Comparison of ENCODE assay signal across 8 mouse cellular contexts in genomic region chr9:110880772-110881171, GRCm38 (mm10). TPM values are rescaled to one million over a fixed set of nuclear protein-coding genes. Genes with fewer than 3 reads are reported as not detected.
A peak's percentile ranks its signal among the peaks of the same experiment; 100 is the strongest.
DNase-seq lines count a peak whose midpoint lies in the region; ATAC-seq lines count a peak whose summit lies in the region.

No protein-coding gene starts in this region.

- H3K9me3 ChIP-seq in heart, embryonic 13.5 days = no peaks in the 10 kb centered on the region
- H3K9me3 ChIP-seq in forebrain, embryonic 12.5 days = no peaks in the 10 kb centered on the region
- H3K9me3 ChIP-seq in kidney, embryonic 16.5 days (ENCODE audit: low read length) = no peaks in the 10 kb centered on the region

- H3K27me3 ChIP-seq in heart, embryonic 13.5 days (replicated peaks) = peaks cover 56% of the 10 kb centered on the region
- H3K27me3 ChIP-seq in forebrain, embryonic 12.5 days = peaks cover 59% of the 10 kb centered on the region
- peaks cover 3% of the 10 kb centered on the region; the same call in 1 of the 2 replicates for H3K27me3 ChIP-seq in kidney, embryonic 16.5 days (ENCODE audit: insufficient read depth, low read length)

- H3K4me2 ChIP-seq in heart, embryonic 13.5 days = peak overlapping the region; percentile 97
- H3K4me2 ChIP-seq in forebrain, embryonic 12.5 days = peak overlapping the region; percentile 75; the same call in 1 of the 2 replicates
- peak overlapping the region; percentile 87 for H3K4me2 ChIP-seq in kidney, embryonic 16.5 days (replicated peaks; ENCODE audit: low read depth, low read length)

- H3K4me3 ChIP-seq in heart, embryonic 13.5 days = peak overlapping the region; percentile 72
- no peak overlapping the region; the same call in 1 of the 2 replicates for H3K4me3 ChIP-seq in forebrain, embryonic 12.5 days (replicated peaks)
- peak overlapping the region; percentile 61 for H3K4me3 ChIP-seq in kidney, embryonic 16.5 days (ENCODE audit: low read length)

- H3K4me1 ChIP-seq in heart, embryonic 13.5 days = peaks cover 31% of the 10 kb centered on the region
- H3K4me1 ChIP-seq in forebrain, embryonic 12.5 days = peaks cover 10% of the 10 kb centered on the region
- peaks cover 7% of the 10 kb centered on the region; the same call in 1 of the 2 replicates for H3K4me1 ChIP-seq in kidney, embryonic 16.5 days (ENCODE audit: insufficient read depth, low read length)

- peak overlapping the region; percentile 82 for H3K9ac ChIP-seq in heart, embryonic 13.5 days
- H3K9ac ChIP-seq in forebrain, embryonic 12.5 days = no peak overlapping the region
- H3K9ac ChIP-seq in kidney, embryonic 16.5 days (replicated peaks; ENCODE audit: low read length) = peak overlapping the region; percentile 73

- WGBS in heart, embryonic 13.5 days = 67% methylated on average over 4 of the region's 4 CpGs
- 80% methylated on average over 4 of the region's 4 CpGs for WGBS in forebrain, embryonic 12.5 days
- WGBS in kidney, embryonic 16.5 days = 67% methylated on average over 4 of the region's 4 CpGs

- no peaks in the 10 kb centered on the region for H3K36me3 ChIP-seq in heart, embryonic 13.5 days
- no peaks in the 10 kb centered on the region for H3K36me3 ChIP-seq in forebrain, embryonic 12.5 days (replicated peaks)
- H3K36me3 ChIP-seq in kidney, embryonic 16.5 days (ENCODE audit: insufficient read depth, low read length) = no peaks in the 10 kb centered on the region

- no peak for DNase-seq in heart, adult 18-20 months
- DNase-seq in lung, postnatal 4 days = peak; percentile 59 to 82
- no peak for DNase-seq in embryo, embryonic 9.5 days (ENCODE audit: extremely low spot score)
- no peak for DNase-seq in frontal cortex, postnatal 25 days (ENCODE audit: low spot score in 2 of 2)
- DNase-seq in layer of hippocampus, adult 8-10 months (ENCODE audit: low spot score in 2 of 2) = no peak

- no peak overlapping the region for H3K27ac ChIP-seq in heart, embryonic 13.5 days (replicated peaks)
- no peak overlapping the region for H3K27ac ChIP-seq in forebrain, embryonic 12.5 days
- H3K27ac ChIP-seq in kidney, embryonic 16.5 days (ENCODE audit: low read length) = peak overlapping the region; percentile 74

- ATAC-seq in heart, embryonic 13.5 days (ENCODE audit: extremely low read depth, insufficient number of reproducible peaks, low FRiP score, low TSS enrichment) = no peak
- ATAC-seq in forebrain, embryonic 12.5 days (ENCODE audit: low FRiP score) = no peak
- peak; percentile 33 for ATAC-seq in kidney, embryonic 16.5 days (ENCODE audit: low FRiP score, low TSS enrichment)

RNA-seq across cellular contexts. Expression of gene Tmie, which starts 0.9 kb away (rescaled TPM):
- polyA plus RNA-seq in heart, embryonic 13.5 days (2015; fragmentation: Nextera tagmentation; extraction: Ambion mirVana) = 0.16 and 0.20 TPM in 2 replicates
- 1 to 10 TPM; 1.5 to 2.1 TPM for total RNA-seq in heart, adult 18-20 months (2021)
- 0.42 and 0.43 TPM in 2 replicates for polyA plus RNA-seq in forebrain, embryonic 12.5 days (2016; fragmentation: Nextera tagmentation; extraction: Ambion mirVana)
- 1.9 and 2.1 TPM in 2 replicates for polyA plus RNA-seq in kidney, embryonic 16.5 days (2015; fragmentation: Nextera tagmentation; extraction: Ambion mirVana)
- 1 to 10 TPM; 2.4 to 3.6 (median 2.8) TPM for total RNA-seq in layer of hippocampus, adult 8-10 months (2022)

RNA-seq across cellular contexts. Expression of gene Als2cl, which starts 1.1 kb away (rescaled TPM):
- 0.88 and 0.97 TPM in 2 replicates for polyA plus RNA-seq in heart, embryonic 13.5 days (2015; fragmentation: Nextera tagmentation; extraction: Ambion mirVana)
- 10 to 100 TPM; 13.2 to 14.8 TPM for total RNA-seq in heart, adult 18-20 months (2021)
- polyA plus RNA-seq in forebrain, embryonic 12.5 days (2016; fragmentation: Nextera tagmentation; extraction: Ambion mirVana) = 1.2 and 1.7 TPM in 2 replicates
- polyA plus RNA-seq in kidney, embryonic 16.5 days (2015; fragmentation: Nextera tagmentation; extraction: Ambion mirVana) = 5.8 and 6.1 TPM in 2 replicates
- total RNA-seq in layer of hippocampus, adult 8-10 months (2022) = 10 to 100 TPM in 3 of 4 experiments, 1 to 10 TPM in 1; 8.0 to 14.7 (median 13.7) TPM

RNA-seq across cellular contexts. Expression of gene Prss50, which starts 23.0 kb away (rescaled TPM):
- polyA plus RNA-seq in heart, embryonic 13.5 days (2015; fragmentation: Nextera tagmentation; extraction: Ambion mirVana) = 0.13 and 0.56 TPM in 2 replicates
- total RNA-seq in heart, adult 18-20 months (2021) = not detected
- 0.17 TPM in 1 of 2 replicates, not detected in the other for polyA plus RNA-seq in forebrain, embryonic 12.5 days (2016; fragmentation: Nextera tagmentation; extraction: Ambion mirVana)
- 0.48 and 0.94 TPM in 2 replicates for polyA plus RNA-seq in kidney, embryonic 16.5 days (2015; fragmentation: Nextera tagmentation; extraction: Ambion mirVana)
- 1 to 10 TPM in 2 of 4 experiments, under 1 TPM in 2; 0.60 to 2.1 (median 1.4) TPM for total RNA-seq in layer of hippocampus, adult 8-10 months (2022)

RNA-seq across cellular contexts. Expression of gene Fam240a, which starts 35.9 kb away (rescaled TPM):
- polyA plus RNA-seq in heart, embryonic 13.5 days (2015; fragmentation: Nextera tagmentation; extraction: Ambion mirVana) = not detected in 2 replicates
- not detected for total RNA-seq in heart, adult 18-20 months (2021)
- polyA plus RNA-seq in forebrain, embryonic 12.5 days (2016; fragmentation: Nextera tagmentation; extraction: Ambion mirVana) = not detected in 2 replicates
- not detected in 2 replicates for polyA plus RNA-seq in kidney, embryonic 16.5 days (2015; fragmentation: Nextera tagmentation; extraction: Ambion mirVana)
- not detected for total RNA-seq in layer of hippocampus, adult 8-10 months (2022)

RNA-seq across cellular contexts. Expression of gene Prss46, which starts 36.5 kb away (rescaled TPM):
- polyA plus RNA-seq in heart, embryonic 13.5 days (2015; fragmentation: Nextera tagmentation; extraction: Ambion mirVana) = not detected in 2 replicates
- not detected for total RNA-seq in heart, adult 18-20 months (2021)
- polyA plus RNA-seq in forebrain, embryonic 12.5 days (2016; fragmentation: Nextera tagmentation; extraction: Ambion mirVana) = not detected in 2 replicates
- polyA plus RNA-seq in kidney, embryonic 16.5 days (2015; fragmentation: Nextera tagmentation; extraction: Ambion mirVana) = not detected in 2 replicates
- total RNA-seq in layer of hippocampus, adult 8-10 months (2022) = not detected

Comparison
In these comparisons a context has a peak if more than half of its experiments do, and no peak if none do; other contexts are left out.
1. DNase-seq: peak in lung, postnatal 4 days (2 of 2); none in heart, adult 18-20 months (0 of 2), embryo, embryonic 9.5 days (single experiment), frontal cortex, postnatal 25 days (0 of 2) and layer of hippocampus, adult 8-10 months (0 of 2).
2. Peak in every context shown above with its lines, with median percentiles within 50 percentile points of each other: H3K4me2 ChIP-seq.